Mouse (Mus musculus): ENCODE data around the gene Scarb1.

Gene Scarb1

DNA sequence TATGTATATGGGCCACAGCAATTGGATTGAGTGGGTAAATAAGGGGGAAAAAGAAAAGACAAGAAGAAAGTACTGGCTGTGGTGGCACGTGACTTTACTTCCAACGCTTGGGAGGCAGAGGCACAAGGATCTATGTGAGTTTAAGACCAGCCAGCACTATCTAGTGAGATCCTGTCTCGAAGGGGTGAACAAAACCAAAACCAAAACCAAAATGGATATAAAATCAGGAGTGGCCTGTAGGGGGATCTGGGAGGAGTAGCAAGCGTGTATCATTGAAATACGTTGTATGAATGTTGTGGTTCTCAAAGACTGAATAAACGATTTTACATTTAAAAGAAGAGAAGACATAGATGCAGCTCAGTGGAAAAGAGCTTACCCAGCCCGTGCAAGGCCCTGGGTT lies 34.5 kb downstream of the Scarb1 start:
- DNase-seq (ENCODE audit: low read depth, low spot score): peak; percentile 53

DNA sequence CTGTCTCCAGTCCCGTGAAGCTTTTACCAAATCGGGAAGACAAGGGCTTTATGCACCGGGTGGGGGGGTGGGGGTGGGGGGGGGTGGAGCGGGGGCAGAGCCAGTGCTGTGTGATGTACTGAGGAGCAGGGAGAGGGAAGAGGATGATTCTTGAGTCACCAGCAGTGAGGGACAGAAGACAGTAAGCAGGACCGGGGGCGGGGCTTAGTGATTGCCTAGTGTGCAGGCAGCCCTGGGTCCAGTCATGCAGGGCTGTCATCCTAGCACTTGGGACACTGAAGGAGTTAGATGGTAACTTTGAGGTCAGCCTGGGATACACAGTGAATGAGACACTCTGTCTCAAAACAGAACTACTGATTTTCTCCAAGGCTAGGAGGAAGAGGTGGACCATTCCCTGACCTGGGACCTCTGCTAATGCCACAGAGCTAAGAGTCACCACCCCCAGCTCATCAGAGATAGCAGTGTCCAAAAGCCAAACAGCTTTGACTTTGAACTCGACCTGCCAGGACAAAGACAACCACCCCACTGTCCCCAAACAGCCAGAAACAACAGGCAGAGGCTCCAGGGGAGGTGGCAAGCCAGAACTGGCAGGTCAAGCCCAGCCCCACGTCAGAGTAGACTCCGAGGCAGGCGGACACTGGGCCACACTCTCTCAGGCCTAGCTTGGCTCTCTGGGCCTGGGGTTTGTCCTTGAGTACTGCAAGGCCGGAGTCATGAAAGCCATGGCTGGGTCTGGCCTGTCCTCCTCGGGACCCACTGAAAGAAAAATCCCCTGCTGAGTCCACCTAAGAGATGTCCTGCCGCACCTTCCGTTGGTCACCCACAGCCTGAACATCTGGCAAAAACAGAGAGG lies 35.4 kb downstream of the Scarb1 start:
- no peak for DNase-seq (ENCODE audit: low read depth, low spot score)

DNA sequence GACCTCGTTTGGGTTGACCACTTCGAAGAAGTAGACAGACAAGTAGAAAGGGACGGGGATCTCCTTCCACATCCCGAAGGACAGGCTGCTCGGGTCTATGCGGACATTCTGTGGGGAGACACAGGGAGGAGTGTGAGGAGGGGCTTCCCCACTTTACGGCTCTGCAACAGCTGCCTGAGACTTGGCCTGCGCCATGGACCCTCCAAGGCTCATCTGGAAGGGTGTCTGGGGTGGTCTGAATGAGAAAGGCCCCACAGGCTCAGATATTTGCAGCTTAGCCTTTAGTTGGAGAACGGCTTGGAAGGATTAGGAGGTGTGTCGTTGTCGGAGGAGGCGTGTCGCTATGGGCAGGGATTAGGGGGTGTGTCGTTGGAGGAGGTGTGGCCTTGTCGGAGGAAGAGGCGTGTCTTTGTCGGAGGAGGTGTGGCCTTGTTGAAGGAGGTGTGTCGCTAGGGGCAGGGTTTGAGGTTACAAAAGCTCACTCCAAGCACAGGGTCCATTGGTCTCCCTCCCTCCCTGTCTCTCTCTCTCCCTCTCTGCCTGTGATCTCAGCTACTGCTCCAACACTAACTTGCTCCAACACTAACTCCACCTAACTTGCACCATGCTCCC lies 36.5 kb downstream of the Scarb1 start:
- DNase-seq (ENCODE audit: low read depth, low spot score): no peak

DNA sequence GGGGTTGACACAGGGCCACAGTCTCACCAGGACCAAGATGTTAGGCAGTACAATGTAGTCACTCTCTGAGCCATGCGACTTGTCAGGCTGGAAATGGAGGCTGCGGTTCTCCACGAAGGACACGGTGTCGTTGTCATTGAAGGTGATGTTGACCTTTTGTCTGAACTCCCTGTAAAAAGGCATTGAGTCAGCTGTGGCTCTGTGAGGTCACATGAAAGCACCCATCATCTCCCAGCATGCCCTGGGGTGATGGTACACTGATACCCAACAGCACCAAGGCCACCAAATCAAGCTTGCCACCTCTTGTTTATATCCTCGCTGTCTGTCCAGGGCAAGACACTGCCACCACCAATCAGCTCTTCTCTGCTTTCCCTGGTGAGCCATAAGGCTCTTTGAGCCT lies 37.8 kb downstream of the Scarb1 start:
- no peak for DNase-seq (ENCODE audit: low read depth, low spot score)

DNA sequence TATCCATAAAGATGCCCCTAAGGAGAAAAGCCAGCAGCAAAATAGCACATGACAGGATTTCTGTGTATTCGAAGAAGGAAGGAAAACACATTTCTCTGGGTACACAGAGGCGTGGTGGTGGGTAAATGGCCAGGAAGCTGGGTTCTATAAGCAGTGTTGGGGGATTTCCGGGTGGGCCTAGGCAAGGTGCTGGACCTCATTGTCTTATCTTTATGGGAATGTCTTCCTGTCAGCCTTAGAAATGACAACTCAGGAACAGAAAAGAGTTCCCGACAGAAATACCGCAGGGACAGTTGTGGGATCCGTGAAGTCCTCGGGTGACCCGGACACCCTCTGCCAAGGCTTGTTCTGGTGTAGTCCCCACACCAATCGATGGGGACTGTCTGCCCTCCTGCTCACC lies 42.7 kb downstream of the Scarb1 start:
- no peak for DNase-seq (ENCODE audit: low read depth, low spot score)

DNA sequence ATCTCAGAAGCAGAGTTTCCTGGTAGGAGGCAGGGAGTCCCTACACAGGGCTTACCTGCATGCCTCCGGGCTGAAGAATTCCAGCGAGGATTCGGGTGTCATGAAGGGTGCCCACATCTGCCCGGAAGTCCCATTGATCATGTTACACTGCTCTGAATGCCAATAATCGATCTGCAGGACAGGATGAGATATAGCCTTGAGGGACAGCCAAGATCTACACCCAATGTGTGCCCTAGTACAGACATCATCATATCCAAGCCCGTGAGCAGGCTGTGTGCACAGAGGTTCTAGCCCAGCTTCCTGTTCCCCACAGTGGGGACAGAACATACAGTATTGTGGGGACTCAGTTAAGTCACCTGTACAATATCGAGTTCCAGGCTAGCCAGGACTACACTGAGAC lies 43.7 kb downstream of the Scarb1 start:
- no peak for DNase-seq (ENCODE audit: low read depth, low spot score)

DNA sequence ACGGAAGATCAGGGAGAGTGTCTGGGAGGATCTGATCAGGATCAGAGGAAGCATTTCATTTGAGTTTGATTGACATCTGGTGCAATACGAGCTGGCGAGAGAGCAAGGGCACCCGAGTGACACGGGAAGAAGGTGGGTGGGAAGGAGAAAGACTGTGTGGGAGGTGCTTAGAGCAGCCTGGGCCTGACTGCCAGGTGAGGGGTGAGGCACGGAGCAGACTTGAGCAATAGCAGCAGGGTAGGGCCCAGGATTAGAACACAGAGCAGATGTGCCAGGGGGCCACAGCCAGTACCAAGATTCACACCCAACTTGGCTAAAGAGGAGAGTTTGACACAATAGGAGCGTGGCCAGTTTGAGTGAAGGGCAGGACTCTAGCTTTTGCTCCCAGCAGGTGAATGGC lies 47.9 kb downstream of the Scarb1 start:
- no peak for DNase-seq (ENCODE audit: low read depth, low spot score)

DNA sequence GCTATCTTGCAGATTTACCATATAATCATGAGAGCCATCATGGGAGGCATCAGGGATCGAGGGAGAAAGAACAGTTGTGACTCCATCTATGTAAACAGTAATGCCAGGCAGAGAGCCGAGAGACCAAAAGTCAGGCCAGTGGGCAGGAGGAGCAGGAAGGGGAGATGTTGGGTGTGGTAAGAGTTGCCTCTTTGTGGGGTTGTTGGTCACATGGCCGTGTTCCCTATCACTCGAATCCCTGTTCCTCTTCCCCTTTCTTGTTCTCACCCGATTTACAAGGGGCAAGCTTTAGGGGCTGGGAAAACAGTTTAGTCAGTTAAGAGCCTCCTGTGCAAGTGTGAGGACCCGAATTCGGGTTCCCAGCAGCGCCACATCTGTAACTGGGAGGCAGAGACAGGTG lies 49.0 kb downstream of the Scarb1 start:
- DNase-seq (ENCODE audit: low read depth, low spot score): no peak

DNA sequence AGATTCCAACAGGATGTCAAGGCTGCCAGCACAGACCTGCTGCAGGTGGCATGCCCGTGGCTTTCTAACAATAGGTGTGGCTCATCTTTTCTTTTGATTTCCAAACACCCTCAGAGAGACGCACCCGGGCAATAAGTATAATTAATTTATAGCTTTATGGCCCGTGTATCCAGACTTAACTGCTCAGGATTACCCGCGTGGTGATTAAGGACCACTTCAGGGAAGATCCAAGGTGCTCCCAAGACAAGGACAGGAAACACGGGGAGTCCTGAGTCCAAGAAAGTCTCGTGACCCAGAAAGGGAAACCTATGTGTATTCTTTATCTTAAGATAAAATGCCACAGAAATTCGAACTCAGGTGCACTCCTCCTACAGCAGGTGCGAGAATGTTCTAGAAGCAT lies 49.5 kb downstream of the Scarb1 start:
- DNase-seq (ENCODE audit: low read depth, low spot score): no peak

DNA sequence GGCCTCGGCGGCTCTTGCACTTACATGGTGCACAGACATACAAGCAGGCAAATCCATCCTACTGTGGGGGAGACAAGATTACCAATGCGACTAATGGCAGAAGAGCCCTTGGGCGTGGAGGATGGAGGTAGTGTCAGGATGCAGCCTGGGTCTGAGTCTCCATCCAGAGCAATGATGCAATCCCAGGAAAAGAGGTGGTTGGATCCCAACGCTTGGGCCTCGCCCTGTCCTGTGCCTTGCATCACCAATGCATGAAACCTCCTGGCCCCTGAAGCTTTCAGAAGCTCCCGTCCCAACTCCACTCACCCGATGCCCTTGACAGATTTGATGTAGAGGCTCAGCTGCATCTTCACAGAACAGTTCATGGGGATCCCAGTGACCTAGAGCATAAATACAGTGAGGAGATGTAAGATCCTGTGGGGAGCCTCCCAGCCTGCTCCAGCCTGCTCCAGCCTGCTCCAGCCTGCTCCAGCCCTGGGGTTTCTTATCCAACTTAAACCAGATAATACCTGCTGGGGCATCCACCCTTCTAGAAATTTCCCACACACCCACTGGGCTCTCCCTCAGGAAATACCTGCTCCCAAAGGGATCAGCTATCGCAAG lies 53.7 kb downstream of the Scarb1 start:
- no peak for DNase-seq (ENCODE audit: low read depth, low spot score)

DNA sequence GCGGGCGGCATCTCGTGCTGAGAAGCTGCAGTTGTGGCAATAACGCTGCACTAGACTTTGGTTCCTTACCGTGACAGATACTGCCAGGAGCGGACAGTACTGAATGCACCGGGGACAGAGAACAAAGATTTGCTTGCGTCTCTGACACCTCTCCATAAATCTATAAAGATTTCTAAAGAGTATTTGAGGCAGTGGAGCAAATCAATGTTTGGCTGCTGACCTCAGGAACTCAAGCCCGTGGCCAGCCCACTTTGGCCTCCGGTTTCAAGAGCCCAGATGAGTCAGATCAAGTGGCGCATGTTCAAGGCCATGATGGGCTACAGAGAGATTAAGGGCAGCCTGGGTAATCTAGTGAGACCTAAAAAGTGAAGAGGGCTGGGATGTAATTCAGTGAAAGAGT lies 54.8 kb downstream of the Scarb1 start:
- DNase-seq (ENCODE audit: low read depth, low spot score): no peak

DNA sequence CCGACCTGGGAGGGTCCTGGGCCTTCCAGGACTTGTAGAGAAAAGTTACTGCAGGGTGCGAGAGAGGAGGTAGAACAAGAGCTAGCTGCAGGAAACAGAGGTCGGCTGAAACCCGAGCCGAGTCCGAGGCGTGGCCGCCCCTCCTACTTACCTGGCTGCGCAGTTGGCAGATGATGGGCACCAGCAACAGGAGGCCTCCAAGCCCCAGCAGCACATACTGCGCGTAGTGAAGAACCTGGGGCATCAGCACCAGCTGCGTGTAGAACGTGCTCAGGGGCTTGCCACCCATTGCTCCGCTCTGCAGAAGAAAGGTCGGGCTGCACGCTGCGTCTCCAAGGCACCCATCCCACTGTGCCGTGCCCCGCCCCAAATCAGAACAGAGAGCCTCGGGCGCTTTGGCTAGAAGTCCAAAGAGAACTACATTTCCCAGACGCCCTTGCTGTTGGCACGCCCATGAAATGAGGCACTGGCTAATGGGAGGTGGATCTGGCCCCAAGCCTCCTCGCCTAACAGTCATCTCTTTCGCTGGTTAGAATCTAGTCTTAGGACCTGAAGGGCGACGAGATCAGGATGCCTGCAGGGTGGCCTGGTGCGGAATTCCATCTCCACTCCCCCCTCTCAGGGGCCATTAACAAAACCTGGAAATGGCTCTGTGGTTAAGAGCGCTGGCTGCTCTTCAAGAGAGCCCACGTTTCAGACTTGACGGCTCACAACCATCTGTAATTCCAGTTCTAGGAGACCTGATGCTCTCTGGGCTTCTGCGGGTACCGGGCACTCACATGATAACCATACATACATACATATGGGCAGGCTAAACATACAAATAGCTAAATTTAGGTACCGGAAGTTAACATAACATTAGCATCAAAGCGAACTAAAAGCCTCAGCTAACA lies 56.9 kb downstream of the Scarb1 start:
- DNase-seq (ENCODE audit: low read depth, low spot score): no peak

DNA sequence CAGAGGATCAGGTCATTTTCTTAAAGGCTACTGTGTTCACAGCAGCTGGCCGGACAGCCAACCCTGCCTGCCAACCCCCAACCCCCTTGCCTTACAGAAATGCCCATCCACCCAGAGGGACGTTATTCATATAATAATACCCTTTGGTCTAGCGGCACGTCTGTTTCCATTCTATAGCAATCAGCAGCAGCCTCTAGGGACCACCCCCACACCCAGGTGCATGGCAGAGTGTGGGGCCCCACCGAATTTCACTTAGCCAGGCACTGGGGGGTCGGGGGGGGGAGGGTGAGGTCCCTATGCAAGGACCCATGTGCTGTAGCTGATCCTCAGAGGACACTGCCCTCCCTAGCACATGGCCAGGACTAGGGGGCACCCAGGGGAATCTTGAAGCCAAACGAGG lies 61.7 kb downstream of the Scarb1 start:
- DNase-seq (ENCODE audit: low read depth, low spot score): no peak

DNA sequence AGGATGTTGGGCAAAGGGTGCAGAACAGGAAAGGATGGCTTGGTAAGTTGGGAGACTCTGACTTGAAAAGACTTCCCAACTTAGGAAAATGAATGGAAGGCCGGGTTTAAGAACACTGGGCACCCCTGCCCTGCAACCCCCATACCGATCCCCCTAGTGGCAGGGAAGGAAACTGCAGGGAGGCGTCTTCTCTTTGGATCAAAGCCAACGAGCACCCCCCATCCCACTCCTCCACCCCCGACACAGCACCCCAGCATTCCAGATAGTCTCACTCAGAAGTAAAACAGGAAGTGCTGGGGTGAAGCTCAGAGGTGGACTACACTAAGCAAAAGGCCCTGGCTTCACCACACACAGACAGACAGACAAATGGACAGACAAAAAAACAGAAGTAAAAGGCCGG lies 62.6 kb downstream of the Scarb1 start:
- peak; percentile 34 for DNase-seq (ENCODE audit: low read depth, low spot score)

DNA sequence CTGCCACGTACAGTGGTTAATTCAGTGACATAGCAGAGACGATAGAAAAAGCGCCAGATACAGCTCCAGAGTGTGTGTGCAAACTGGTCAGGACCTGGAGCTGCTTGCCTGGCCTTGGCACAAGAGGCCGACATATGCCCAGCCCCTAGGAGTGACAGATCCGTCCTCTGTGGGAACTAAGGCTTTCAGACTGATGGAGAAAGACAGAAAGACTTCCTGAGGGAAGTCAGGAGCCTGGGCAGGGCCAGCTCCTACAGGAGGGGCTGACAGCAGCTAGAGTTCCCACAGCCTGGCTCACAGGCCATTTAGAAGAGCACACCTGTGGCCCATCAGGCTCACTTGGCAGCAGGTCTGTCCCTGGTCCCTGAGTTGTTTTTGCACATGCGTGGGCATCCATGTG lies 63.6 kb downstream of the Scarb1 start:
- no peak for DNase-seq (ENCODE audit: low read depth, low spot score)

DNA sequence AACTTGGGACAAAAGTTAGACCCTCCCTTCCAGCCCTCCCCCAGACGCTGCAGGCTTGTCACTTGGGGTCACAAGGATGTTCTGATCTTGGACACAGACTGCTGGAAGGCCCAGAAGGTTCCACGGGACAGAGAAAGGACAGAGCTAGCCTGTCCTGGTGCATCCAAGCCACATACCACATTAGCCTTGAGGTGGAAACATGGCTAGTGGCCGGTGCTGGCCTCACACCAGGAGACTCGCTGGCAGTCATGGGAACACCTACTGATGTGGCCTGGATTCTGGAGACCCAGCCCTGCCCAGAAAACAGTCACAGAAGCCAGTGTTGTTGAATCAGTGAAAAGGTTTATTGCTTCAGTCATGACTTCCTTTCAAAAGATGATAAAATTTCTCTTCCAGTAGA lies 64.1 kb downstream of the Scarb1 start:
- no peak for DNase-seq (ENCODE audit: low read depth, low spot score)

DNA sequence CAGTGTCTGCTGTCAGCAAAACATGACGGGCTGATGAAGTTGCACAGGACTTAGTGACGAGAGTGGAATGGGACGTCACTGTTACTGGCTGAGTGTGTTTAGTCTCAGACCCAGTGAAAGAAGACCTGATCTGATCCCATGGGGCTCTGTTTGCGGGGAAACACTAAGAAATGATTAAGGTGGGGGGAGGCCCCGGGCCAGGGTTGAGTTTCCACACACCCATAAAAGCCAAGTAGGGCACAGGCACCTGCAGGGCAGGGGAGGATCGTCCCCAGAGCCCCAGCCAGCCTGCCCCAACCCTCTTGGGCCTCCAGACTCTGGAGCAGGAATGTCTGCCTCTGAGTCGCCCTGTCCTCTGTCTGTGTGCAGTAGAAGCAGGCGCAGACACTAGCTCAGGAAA lies 65.6 kb downstream of the Scarb1 start:
- DNase-seq (ENCODE audit: low read depth, low spot score): no peak

DNA sequence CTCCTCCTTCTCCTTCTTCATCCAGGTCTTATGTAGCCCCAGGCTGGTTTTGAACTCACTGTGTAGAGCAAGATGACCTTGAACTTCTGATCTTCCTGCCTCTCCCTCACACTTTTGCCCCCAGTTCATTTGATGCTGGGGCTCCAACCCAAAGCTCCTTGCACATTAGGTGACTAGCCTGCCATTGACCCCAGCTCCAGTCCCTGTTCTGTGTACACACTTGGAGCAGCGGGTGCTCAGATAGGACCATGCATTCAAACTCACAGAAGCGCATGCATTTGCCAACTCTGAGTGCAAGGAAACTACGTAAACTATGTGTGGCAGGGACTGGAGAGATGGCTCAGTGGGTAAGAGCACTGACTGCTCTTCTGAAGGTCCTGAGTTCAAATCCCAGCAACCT lies 66.1 kb downstream of the Scarb1 start:
- DNase-seq (ENCODE audit: low read depth, low spot score): no peak

DNA sequence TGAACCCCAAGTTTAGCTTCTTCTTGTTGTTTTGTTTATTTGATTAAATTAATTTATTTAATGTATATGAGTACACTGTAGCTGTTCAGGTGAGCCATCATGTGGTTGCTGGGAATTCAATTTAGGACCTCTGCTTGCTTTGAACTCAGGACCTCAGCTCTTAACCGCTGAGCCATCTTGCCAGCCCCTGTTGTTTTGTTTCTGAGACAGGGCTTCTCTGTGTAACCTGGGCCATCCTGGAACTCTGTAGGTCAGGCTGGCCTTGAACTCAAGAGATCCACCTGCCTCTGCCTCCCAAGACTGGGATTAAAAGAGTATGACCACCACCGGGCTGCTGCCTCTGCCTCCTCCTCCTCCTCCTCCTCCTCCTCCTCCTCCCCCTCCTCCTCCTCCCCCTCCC lies 66.7 kb downstream of the Scarb1 start:
- no peak for DNase-seq (ENCODE audit: low read depth, low spot score)

DNA sequence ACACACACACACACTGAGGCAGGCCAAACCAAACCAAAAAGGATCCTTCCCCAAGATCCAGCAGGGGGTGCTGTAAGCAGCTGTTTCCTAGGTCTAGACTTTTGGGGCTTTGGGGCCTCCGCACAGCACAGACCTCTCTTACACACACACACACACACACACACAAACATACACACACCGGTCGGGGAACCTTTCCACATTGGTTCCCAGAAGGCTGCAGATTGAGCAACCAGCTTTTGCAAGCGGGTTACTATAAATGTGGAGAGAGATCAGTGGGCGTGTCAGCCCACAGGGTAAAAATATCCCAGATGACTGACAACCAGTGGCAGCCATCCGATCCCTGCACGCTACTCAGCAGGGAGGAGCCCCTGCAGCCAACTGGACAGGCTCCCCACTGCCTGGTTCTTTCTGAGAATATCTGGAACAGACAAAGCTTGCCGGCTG lies 67.2 kb downstream of the Scarb1 start:
- DNase-seq (ENCODE audit: low read depth, low spot score): peak; percentile 45

DNA sequence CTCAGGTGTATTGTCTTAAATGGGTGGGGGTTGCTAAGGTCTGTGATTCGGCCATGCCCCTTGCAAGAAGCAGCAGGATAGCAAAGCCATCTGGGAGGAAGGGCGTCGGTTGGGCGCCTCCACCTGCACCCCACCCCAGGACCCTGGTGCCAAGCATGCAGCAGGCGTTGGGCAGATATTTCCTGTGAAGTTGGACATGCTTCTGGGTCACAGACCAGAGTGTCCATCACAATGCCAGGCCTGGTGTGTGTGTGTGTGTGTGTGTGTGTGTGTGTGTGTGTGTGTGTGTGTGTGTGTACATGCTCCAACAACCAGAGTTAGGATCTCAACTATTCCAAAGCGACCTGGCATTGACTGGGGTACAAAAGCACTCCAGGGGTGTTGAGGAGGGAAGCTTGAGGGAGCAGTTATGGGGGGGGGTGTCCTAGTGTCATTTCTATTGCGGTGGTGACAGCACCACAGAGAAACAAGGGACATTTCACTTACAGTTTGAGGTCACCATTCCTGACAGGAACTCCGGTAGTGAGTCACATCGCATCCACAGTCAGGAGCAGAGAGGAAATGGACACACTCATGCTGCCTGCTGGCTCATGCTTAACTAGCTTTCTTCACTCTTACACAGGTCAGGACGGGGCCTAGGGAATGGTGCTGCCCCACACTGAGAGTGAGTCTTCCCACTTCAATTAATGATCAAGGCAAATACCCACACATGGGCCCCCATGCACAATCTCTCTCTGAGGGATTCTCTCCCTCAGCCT lies 68.5 kb downstream of the Scarb1 start:
- DNase-seq (ENCODE audit: low read depth, low spot score): no peak

Data from CD4-positive helper T cell, adult 2 months (primary cell).